Mouse (Mus musculus): ENCODE data around the gene Prr12. TPM values are rescaled to one million over a fixed set of nuclear protein-coding genes. Genes with fewer than 3 reads are reported as not detected.

The Prr12 gene
- total RNA-seq, 2 experiments from 2014 or later: 67.4 to 68.0 TPM

DNA sequence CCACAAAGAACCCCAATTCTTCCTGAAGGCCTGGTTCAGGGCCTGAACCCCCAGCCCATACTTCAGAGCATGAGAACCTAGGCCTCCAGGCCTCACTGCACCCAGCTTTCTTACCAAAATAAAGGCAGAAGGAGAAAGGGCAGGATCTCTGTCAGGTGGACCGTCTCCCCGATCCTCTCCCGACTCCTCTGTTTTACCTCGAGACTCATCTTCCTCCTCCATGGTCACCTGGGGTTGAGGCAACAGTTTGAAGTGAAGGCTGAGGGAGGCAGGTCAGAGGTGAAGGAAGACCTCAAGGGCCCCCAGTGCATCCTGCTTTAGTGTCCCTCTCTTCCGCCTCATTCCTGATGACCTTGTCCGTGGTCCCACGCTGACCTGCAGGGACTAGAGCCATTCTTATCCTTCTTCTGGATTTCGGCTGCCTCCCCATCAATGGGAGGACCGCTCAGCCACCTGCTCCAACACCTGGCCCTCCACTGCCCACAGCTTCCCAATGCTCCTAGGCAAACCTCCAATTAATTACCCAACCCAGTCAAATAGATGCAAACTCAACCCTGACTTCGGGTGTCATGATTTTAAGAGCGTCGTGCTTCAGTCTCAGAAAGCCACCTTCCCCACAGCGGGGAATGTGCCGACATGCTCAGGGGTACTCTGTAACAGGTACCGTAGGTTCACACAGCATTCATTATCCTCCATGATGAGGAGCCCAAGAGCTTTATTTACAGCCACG lies 39.1 kb downstream of the Prr12 start:
- no peak for DNase-seq (ENCODE audit: extremely low spot score in 1 of 2, low spot score in 2 of 2)
- intact Hi-C loops (cut with DNase I): no loop called here

DNA sequence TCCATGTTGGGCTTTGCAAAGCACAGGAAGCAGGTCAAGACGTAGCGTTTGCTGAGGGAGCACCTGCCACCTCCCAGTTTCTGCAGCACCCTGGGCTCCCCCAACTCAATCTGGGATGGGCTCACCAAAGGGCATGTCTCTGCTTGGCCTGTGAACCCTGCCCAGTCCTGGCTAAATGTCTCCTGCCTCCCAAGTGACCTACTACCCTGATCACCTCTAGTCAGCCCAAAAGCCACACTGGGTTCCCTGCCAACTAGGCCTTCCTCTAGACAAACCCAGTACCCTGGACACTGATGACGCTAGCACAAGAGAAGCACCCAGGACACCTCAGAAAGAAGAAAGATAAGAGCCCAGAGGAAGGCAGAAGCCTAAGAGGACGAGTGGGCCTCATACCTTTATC lies 39.9 kb downstream of the Prr12 start:
- intact Hi-C loops (cut with DNase I): no loop called here
- no peak for DNase-seq (ENCODE audit: extremely low spot score in 1 of 2, low spot score in 2 of 2)

DNA sequence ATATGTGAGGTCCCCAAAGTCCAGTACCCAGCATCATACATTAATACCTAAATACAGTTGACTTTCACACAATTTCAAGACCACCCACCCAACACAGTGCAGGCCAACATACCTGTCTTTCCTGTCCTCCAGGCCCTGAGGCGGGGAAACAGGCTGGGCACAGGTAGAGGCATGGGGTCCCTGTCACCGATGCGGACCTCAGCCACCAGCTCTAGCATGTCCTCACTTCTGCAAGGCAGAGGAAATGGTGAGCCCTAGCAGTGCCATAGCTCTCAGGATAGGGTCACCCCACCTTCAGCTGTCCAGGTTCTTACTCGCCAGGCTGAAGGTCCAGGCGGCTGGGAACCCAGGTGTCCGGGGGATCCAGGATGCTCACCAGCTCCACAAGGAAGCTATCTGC lies 40.7 kb downstream of the Prr12 start:
- DNase-seq (ENCODE audit: extremely low spot score in 1 of 2, low spot score in 2 of 2): no peak
- intact Hi-C loops (cut with DNase I): no loop called here

DNA sequence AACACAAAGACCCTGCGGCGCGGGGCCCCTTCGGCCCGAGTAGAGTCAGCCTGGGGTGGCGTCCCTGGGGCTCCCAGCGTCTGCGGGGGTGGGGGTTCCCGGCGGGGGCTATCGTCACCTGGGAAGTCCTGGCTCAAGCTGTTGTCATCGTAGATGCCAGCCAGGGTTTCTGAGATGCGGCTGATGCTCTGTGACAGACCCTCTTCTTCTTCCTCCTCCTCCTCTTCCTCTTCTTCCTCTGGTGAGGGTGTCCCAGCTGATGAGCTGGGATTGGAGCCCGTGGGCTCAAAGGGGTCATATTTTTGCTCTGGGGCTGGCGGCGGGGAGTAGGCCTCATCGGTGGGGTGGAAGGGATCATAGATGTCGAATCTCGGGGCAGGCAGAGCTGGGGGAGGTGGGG lies 44.3 kb downstream of the Prr12 start:
- no peak for DNase-seq (ENCODE audit: extremely low spot score in 1 of 2, low spot score in 2 of 2)
- intact Hi-C loops (cut with DNase I): no loop called here

DNA sequence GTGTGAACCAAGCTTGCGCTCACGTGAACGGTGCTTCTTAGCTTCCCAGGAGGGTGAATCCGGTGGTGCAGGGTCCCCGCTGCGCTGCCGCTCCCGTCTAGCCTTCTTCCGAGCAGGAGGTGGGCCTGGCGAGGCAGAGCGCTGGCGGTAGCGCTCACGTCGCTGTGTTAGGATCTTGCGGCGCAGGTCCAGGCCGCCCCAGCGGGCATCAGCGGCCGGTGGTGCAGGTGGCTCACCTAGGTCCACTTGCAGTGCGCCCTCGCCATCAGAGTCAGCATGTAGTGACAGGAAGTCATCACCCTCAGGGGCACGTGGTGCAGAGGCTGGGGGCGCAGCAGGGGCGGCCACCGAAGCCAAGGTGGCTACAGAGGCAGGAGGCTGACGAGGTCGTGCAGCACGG lies 44.8 kb downstream of the Prr12 start:
- intact Hi-C loops (cut with DNase I): no loop called here
- no peak for DNase-seq (ENCODE audit: extremely low spot score in 1 of 2, low spot score in 2 of 2)

DNA sequence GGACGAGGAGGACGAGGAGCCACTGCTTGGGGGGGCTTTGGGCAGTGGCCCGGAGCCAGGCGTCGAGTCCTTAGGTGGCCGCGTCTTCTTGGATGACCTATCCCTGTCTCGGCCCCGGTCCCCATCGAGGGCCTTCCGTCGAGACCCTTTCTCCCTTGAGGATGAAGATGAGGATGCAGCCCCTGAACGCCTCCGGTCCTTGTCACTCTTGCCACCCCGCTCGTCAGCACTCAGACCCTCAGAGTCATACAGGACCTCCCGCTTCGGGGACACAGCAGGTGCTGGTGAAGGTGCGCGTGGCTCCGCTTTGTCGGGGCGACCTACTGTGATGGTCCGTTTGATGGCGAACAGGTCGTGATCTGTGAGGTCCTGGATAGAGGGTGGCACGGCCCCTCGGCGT lies 45.5 kb downstream of the Prr12 start:
- intact Hi-C loops (cut with DNase I): no loop called here
- DNase-seq (ENCODE audit: extremely low spot score in 1 of 2, low spot score in 2 of 2): peak in 1 of 2 experiments; percentile 31

DNA sequence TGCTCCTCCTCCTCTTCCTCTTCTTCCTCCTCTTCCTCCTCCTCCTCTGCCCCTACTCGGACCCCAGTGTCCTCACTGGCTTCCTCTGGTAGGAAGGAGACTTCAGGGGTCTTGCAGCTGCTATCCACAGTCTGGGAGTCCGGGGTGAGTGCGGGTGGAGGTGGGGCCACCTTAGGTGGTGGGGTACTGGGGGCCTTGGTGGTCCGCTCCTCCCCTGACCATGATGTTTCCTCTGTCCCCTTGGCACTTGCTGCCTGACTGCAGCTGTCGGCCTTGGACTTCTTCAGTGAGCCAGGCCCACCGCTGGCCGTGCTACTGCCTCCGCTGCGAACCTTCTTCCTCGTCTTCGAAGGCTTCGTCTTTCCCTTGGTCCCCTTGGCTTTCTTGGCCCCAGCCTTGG lies 46.2 kb downstream of the Prr12 start:
- intact Hi-C loops (cut with DNase I): no loop called here
- DNase-seq (ENCODE audit: extremely low spot score in 1 of 2, low spot score in 2 of 2): peak in 1 of 2 experiments; percentile 27

DNA sequence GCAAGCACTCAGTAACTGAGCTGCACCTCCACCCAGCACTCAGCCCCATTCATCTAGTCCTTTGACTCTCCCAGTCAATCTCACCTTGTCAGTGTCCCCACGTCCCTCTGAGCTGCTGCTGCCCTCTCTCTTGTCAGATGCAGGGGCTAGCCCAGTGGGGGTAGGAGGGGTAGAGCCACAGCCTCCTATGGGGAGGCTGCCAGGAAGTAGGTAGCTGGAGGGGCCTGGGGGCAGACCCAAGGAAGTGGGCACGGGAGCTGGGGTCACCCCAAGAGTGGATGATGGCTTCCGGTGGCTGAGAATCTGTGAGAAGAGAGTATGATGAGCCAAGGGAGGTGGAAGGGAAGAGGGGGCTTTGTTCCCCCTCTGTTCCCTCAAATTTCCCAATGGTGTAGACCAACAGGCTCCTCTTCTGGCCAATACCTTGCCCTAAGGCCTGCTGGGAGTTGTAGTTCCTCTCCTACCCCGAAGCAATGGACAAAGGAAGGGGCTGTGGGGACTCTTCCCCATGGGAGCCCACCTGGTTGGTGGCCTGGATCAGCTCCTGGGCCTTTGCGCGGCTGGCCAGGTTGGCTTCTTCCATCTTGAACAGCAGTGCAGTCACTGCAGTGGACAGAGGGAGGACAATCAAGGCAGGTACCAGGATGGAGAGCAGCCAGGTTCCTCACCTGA lies 47.2 kb downstream of the Prr12 start:
- intact Hi-C loops (cut with DNase I): no loop called here
- no peak for DNase-seq (ENCODE audit: extremely low spot score in 1 of 2, low spot score in 2 of 2)

DNA sequence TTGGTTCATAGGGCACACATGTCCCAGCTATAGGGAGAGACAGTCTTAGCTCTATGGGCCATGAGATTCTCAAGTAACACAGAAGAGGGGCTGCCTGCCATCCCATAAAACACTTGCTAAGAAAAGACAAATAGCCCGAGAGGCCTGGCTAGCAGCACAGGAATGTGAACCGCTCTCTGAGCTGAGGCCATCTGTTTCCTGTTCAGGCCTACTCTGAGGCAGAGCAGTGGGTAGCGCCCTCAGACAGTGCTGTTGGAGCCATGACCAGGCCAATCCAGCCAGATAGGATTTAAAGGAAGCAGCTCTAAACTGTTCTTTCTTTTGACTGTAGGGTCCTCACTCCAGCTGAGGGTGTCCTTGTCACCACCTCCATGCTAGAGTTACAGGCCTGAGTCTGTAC lies 48.1 kb downstream of the Prr12 start:
- intact Hi-C loops (cut with DNase I): no loop called here
- DNase-seq (ENCODE audit: extremely low spot score in 1 of 2, low spot score in 2 of 2): no peak

DNA sequence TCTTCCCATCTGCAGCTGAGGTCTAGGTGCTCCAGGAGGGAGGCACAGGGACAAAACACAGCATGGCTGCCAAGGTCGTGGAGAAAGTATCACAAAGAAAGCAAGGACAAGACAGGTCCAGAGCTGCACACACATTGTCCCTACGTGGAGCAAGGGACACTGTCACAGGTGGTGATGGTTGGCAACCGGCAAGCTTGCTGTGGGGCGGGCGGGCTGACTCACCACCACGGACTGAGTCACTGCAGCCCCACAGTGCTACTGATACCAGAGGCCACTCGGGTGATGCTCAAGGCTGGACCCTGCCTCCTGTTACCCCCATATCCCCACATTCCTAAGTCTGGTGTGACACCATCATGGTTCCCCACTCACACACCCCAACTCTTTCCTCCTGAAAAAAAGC lies 50.2 kb downstream of the Prr12 start:
- no peak for DNase-seq (ENCODE audit: extremely low spot score in 1 of 2, low spot score in 2 of 2)
- intact Hi-C loops (cut with DNase I): no loop called here

DNA sequence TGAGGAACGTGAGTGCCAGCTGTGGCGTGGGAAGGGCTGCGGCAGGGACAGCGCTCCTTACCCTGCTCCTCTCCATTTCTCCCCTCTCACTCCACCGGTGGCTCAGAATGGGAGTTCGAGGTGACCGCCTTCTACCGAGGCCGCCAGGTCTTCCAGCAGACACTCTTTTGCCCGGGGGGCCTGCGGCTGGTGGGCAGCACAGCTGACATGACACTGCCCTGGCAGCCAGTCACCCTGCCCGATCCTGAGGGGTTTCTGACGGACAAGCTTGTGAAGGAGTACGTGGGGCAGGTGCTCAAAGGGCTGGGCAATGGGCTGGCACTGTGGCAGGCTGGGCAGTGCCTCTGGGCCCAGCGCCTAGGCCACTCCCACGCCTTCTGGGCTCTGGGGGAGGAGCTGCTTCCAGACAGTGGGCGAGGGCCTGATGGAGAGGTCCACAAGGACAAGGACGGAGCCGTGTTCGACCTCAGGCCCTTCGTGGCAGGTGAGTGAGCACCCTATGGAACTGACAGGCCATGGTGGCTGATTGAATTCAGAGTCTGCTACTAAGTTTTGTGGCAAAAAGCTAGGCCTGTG lies 52.1 kb downstream of the Prr12 start:
- DNase-seq (ENCODE audit: extremely low spot score in 1 of 2, low spot score in 2 of 2): peak in 1 of 2 experiments; percentile 45
- intact Hi-C loops (cut with DNase I): no loop called here

DNA sequence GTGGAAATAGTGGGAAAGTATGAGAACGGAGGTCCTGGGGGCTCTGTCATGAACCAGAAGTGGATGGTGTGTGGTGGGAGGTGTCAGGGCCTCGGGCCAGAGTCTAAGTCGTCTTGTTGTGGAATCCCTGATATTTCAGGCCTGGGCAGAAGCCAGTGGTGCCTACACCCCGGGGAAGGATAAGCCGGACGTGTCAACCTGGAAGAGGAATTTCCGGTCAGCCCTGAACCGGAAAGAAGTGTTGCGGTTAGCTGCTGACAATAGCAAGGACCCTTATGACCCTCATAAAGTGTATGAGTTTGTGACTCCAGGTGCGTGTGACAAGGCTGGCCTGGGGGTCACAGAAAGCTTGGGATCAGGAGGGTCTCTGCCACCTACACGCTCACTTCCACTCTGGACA lies 52.9 kb downstream of the Prr12 start:
- intact Hi-C loops (cut with DNase I): no loop called here
- peak in 1 of 2 experiments; percentile 56 for DNase-seq (ENCODE audit: extremely low spot score in 1 of 2, low spot score in 2 of 2)

DNA sequence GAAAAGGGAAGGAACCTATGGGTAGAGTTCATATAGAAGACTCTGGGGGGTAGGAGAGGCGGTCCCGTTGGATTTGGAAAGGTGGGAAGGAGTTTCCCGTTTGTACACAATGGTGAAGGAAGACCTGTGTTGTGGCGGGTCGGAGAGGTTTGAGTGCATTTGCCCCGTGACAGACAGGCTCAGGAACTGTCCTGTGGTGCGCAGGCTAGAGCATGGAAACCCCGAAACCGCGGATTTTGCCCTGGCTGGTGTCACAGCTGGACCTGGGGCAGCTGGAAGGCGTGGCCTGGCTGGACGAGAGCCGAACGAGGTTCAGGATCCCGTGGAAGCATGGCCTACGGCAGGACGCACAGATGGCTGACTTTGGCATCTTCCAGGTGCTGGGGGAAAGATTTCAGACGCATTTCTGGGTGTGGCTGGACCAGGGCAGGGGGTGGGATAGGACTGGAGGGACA lies 54.2 kb downstream of the Prr12 start, which contains the start of gene Bcl2l12:
Bcl2l12 (minus strand) TSS at position 212 of the 455 bp plus-strand sequence.
- peak in 1 of 2 experiments; percentile 78 for DNase-seq (ENCODE audit: extremely low spot score in 1 of 2, low spot score in 2 of 2)
- intact Hi-C loops (cut with DNase I): no loop called here

DNA sequence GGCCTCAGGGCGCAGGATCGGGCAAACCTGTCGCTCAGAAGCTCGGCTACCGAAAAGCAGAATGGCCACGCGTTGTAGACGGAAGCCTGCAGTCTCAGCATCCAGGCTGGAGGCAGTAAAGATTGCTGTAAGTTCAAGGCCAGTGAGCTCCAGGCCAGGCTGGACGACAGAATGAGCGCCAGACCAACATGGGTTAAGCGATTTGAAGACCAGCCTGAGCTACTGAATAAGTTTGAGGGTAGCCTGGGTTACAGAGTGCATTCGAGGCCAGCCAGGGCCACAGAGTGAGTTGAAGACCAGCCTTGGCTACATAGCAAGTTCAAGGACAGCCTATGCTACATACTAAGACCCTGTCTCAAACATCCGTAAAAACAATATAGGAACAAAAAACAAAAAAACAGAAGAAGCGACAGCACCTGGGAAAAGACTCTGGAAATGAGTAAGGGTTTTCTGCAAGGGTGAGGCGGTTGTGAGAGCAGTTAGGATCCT lies 54.7 kb downstream of the Prr12 start:
- intact Hi-C loops (cut with DNase I): no loop called here
- DNase-seq (ENCODE audit: extremely low spot score in 1 of 2, low spot score in 2 of 2): no peak

DNA sequence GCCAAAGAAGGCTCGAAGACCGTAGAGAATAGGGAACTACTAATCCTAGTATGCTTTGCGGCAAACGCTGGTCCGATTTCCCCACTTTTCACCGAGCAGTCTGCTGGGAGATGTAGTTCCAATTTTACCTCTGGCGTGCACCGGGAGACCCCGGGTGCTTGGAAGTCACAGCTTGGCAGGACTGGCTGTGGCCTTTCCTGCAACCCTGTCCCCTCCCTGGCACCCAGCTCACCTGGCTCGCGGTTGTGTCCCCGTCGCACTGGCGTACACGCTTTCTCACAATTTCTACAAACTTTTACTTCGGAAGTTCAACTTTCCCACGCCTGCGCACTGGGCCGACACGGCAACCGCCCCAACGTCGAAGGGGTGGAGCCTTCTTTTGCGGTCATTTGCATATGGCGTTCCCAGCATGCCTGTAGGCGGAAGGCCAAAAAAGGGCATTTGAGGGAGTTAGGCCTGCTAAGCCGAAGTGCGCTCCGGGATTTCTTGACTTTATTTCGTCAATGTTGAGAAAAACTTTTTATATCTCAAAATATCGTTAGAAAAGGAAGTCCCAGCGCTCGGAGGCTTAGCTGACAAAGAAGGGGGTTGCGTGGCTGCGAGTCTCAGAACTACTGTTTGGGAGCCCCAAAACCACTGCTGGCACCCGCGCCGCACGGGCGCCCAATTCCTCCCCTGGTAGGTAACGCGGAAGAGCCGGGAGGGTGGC lies 55.3 kb downstream of the Prr12 start, which contains the start of gene Irf3:
Irf3 (plus strand) TSS at position 418 of the 709 bp plus-strand sequence.
- intact Hi-C loops (cut with DNase I): no loop called here
- peak; percentile 96 to 98 for DNase-seq (ENCODE audit: extremely low spot score in 1 of 2, low spot score in 2 of 2)

DNA sequence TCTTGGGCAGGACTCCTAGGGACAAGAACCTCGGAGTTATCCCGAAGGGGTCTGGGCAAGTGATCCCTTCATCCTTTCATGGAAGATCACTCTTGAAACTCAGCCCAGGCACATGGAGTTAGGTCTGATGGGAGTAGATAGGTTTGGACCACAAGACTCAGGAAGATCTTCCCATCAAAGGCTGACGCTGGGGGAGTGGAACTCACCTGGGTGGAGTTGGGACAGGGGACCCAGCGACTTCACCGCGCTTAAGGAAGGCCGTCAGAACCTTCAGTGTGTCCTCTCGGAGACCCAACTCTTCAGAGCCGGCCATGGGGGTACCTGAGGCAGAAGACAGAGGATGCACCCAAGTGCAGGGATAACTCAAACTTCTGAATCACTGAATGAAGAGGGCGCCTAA lies 56.0 kb downstream of the Prr12 start:
- intact Hi-C loops (cut with DNase I): no loop called here
- no peak for DNase-seq (ENCODE audit: extremely low spot score in 1 of 2, low spot score in 2 of 2)

DNA sequence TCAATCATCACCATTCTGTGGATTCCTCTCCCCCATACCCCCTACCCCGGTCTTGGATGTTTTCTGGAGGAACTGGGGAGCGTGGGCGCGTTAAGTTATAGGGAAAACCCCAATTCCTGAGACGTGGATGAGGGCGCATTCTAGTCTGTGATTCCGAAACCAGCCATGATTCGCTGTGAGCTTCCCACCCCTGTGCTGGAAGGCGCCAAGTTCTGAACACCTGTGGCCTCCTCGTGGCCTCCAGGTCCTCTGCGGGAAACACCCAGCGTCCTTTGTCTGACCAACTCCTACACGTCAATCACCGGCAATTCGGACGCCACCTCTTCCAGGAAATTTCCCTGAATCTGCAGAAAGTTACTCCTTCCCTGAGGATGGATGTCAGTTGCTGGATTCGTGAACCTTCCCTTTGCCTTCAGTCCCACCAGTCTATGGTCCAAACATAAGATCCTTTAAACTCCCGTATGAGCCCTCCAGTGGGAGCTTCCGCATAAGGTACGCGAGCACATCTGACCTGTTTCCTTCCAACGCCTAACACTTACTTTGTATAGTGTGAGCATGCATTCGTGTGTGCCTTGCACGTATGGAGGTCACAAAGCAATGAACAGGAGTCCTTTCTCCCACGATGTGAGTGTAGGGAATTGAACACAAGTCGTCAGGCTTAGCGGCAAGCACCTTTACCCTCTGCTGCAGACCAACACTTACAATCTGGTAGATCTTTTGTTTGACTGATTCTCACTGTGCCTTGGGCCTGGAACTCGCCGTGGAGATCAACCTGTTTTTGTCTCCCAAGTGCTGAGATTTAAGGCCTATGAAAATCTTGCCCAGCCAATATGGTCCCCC lies 65.6 kb downstream of the Prr12 start:
- intact Hi-C loops (cut with DNase I): no loop called here
- no peak for DNase-seq (ENCODE audit: extremely low spot score in 1 of 2, low spot score in 2 of 2)

DNA sequence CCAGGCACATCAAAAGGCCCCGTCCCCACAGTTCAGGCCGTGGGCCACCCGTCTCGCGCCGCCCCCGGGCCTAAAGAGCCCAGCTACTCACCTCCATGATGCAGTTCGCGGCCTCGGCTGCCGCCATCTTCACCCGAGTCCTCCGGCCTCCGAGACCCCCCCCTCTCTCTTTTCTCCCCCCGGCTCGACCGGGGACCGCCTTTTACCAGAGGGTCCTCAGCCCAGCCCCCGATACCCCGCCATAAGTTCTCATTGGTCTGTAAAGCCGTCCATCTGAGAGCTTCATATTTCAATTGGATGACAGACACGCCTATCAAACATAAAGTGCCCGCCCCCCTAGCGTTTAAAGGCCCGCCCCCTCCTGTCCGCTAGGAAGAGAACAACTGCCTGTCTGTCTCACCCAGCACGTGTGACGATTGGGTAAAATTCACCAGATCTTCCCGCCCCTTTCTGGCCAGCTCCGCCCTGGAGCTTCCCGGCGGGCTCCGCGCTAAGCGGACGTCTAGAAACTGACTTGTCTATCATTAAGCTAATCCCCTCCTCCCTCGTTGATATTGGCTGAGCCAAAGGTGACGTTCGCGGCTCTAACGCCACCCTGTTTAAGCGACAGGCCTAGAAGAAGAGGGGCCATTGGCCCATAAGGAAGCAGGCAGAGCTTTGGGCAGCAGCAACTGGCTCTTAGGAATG lies 66.3 kb downstream of the Prr12 start, which contains the start of gene Prmt1:
Prmt1 (minus strand) TSS at position 377 of the 687 bp plus-strand sequence.
- DNase-seq (ENCODE audit: extremely low spot score in 1 of 2, low spot score in 2 of 2): peak; percentile 97 to 99
- intact Hi-C loops (cut with DNase I): no loop called here
